Mouse (Mus musculus) thymus, adult 18-20 months (tissue): Measurements from ENCODE around the gene Ints13.

ENCODE experiments used
- DNase-seq, 2 experiments: peaks; one replicate each; pipeline ENCODE4 v3.0.0; 2022; ENCODE audit warnings: mixed read lengths in 2 of 2

The Ints13 gene

DNA sequence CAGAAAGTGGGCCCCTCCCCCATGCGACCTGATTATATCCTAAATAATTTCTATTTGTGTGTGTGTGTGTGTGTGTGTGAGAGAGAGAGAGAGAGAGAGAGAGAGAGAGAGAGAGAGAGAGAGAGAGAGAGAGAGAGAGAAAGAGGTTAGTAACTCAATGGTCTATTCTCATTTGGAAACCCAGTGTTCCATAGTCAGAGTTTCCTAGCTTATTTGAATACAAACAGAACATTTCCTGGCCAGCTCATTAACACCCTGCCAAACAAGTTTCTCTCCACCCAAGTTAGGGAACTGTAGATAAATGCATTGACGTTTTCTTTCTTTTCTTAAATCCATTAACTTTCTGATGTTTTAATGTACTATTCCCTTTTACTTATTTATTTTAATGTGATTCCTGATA, 39.6 kb downstream of the Ints13 start:
- no peak for DNase-seq

GRCm38 (mm10) chr6:146537111-146537510, 40.5 kb downstream of the Ints13 start:
- DNase-seq: no peak

DNA sequence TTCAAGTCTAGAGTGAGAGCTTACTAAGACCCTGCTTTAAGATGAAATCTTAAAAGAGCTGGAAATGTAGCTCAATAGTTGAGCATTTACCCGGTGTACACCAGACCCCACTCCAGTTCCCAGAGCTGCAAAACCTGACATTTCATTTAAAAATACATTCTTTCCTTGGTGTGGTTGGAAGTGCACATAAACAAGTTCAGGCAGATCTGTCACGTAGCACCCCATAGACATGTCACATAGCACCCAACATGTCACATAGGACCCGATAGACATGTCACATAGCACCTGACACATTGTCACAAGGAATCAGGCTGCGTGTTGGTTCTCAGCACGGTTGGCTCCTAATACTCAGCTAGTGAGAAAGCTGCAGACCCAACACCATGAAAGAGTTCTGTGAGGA, 42.1 kb downstream of the Ints13 start:
- DNase-seq: no peak

DNA sequence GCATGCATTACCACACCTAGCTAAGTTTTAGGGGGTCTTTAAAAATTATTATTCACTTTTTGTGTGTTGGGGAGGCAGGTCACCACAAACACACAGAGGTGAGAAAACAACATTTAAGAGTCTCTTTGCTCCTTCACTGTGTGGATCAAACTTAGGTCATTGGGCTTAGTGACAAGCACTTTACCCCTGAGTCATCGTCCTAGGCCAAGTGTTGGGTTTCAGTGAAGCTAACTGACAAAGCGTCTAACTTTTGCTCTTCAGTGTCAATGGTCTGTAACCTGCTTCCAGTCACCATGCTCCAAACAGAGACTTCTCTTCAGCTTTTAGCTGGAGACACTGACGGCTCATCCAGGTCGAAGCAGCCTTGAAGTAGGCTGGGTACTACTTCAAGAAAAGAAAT, 44.5 kb downstream of the Ints13 start:
- no peak for DNase-seq

DNA sequence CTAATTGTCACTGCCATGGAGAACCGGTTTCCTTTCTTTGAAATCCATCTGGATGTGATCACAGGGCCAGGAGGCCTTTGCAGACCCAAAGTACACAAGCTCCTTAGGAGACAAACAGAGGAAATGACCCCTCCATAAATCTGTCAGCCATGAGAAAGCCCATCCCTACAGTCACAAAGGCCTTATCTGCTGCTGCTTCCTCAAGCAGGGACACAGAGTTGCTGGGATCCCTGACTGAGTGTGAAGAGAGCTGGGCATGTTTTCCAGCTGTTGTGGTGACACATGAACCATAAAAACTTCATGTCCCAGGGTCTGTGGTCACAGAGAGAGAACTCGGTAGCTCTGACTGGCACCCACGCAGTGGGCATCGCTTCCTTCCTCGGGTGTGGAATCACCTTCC, 46.9 kb downstream of the Ints13 start:
- DNase-seq: no peak

- no peak for DNase-seq
These were observed 47.3 kb downstream of the Ints13 start for GRCm38 (mm10) chr6:146530363-146530762.

GRCm38 (mm10) chr6:146527537-146527936, 50.1 kb downstream of the Ints13 start:
- no peak for DNase-seq

- DNase-seq: no peak
These were observed 52.1 kb downstream of the Ints13 start for GRCm38 (mm10) chr6:146525500-146525899.

GRCm38 (mm10) chr6:146521456-146522245, 56.0 kb downstream of the Ints13 start:
- peak in 1 of 2 experiments; percentile 61 for DNase-seq

DNA sequence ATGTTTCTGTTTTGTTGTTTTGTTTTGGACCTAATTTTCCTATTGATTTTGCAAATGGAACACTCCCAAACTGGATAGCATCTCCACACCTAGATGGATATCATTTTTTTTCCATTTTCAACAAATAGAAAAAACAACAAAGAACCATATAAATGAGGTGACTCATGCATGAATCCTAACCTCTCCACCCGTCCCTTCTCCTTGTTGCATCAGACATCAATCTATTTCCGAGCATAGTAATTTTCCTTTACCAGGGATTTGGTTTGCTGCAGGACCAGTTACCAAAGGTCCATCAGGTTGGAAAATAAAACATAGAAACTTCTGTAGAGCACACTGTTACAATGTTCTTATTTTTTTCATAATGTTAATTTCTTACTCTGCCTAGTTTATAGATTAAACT, 58.6 kb downstream of the Ints13 start:
- DNase-seq: no peak

DNA sequence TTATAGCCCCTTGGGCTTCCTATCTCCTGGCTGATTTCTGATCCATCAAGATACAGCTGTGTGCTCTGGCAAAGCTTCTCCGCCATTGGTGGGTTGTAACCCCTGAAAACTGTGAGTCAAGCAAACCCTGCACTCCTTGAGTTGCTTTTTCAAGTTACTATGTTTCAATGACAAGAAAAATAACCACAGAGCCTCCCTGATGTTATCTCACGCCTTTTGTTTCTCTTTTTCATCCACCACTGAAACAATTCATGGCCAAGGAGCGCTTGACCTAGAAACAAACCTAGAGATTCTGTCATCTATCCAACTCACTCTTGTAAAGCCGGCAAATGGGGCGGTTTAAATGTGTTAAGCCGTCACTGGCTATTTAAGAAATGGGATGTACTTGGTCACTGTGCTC, 61.7 kb downstream of the Ints13 start:
- DNase-seq: no peak

GRCm38 (mm10) chr6:146514531-146514948, 63.1 kb downstream of the Ints13 start:
- DNase-seq: peak; percentile 47 to 64

DNA sequence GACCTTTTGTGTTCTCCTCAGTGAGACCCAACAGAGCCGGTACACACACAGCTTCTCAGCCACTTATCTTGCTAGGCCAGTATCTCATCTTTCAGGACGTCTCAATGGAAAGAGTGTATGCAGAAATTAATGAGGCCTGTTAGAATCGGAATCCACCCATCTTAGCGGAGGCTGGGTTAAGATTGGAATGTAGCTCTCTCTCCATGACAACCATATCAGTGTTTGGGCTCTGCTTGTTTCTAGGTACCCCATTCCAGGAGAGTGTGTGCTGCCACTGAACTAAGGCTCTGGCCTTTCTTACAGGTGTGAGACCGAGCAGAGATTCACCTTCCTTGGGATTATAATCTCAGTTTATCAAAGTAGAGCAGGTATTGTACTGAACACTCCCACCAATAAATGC, 63.7 kb downstream of the Ints13 start:
- DNase-seq: no peak

DNA sequence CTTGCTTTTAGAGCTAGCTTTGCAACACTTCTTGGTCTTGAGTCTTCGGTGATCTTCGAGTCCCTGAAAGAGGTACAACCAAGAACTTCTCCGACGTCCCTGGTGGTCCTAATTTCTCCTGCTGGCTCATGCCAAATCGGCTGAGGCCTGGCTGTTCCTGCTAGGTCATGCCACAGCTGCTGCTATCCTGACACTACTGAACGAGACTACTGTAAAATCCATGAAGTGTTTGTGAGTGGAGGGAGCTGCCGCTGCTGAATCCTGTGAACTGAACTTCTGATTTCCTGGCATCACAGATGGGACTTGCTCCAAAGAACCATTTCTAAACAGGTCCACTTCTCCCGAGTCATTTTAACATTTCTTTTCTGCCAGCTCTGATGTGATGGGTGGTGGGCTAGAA, 64.3 kb downstream of the Ints13 start:
- no peak for DNase-seq

- no peak for DNase-seq
These were observed 66.1 kb downstream of the Ints13 start for GRCm38 (mm10) chr6:146511511-146511910.

DNA sequence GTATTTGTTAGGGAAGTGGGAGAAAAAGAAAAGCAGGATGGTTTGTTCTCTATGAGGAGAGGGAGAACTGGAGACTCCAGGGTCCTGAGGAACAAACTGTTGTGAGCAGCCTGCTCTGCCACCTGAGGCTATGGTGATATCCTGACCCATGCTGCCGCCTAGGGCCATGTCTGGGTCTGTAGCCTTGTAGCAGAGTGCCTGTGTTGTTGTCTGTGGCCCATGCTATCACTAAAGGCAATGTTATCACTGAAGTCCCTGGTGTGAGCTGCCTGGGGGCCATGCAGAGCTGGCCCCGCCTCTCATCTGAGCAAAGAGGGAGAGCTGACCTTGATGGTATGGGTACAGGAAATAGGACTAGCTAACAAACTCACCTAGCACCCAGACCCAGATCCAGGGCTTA, 67.7 kb downstream of the Ints13 start:
- DNase-seq: no peak

- DNase-seq: no peak
These were observed 73.2 kb downstream of the Ints13 start for GRCm38 (mm10) chr6:146504459-146504858.

- DNase-seq: no peak
These were observed 74.8 kb downstream of the Ints13 start for GRCm38 (mm10) chr6:146502856-146503255.

DNA sequence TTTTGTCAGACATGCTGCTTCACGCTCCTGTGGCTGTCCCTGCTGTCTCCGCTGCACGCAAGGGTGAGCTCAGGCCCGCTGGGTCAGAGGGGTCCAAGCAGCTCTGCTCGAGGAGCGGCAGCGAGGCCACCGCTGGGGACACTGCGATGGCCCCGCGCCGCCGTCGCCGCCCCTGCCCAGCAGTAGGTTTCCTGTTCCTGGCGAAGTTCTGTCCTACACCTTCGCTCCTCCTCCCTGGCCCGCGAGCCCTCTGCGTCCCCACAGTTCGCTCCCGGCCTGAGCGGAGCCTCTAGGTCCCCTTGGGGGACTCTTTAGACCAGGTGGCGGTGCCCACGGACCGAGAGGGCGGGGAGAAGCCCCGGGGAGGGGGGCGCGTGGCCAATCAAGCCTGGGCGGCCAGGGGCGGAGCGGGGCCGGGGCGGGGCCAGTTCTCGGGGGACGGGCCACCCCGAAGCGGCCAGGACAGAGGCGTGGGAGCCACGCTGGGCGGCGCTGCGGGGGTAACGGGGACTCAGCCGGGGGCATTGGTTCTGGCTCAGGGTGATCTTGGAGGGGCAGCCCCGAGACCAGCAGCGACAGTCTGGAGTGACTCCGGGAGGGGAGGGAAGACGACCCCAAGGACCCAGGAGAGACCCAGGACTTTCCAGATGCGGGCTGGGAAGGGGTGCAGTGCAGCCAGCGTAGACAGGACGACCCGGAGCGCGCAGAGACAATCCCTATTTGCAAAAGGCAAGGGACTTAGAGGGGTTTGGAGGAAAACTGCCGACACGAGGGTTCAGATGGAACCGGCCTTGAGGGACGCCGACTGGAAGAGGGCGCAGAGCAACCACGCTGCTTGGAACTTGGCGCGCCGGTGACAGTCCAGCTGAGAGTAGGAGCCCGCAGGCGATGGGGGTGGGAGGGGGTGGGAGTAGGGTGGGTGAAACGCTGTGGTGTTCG, 75.5 kb downstream of the Ints13 start, which contains the start of gene Itpr2:
Itpr2 (minus strand) TSS at position 358 of the 939 bp plus-strand sequence.
- peak; percentile 83 to 86 for DNase-seq

- peak; percentile 72 to 79 for DNase-seq
These were observed 76.2 kb downstream of the Ints13 start for GRCm38 (mm10) chr6:146501316-146501865.

DNA sequence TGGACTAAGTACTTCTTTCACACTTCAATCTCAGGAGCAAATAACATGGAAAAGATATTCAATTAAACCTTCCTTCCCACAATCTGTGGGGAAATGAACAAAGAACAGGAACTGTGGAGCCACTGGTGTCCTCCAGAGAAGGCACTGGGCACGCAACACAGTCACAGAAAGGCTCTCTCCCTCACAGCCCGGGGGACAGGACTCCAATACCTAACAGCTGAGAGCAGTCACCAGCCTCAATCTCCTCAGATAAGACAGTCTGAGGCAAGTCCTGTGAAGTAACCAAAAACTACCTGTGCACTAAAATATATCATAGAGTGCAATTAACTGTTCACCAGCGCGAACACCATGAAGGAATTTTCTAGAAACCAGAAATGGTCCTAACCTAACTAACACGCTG, 76.9 kb downstream of the Ints13 start:
- DNase-seq: no peak

DNA sequence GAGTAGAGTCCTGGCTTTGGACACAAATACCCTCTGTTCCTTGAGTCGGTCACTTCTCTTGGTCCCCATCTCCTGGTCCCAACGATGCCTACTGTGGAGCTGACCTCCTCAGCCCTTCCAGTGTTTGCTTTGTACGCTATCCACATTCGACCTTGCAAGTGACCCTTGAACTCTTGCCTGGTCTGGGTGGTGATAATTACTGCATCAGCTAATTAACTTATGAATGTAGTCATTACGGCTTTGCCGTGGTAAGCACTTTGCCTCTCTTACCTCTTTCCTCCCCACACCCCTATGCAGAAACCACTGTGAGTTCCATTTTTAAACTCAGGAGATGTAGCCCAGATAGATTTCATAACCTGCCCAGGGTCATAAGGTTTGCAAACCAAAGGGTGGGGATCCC, 77.4 kb downstream of the Ints13 start:
- no peak for DNase-seq
